Mouse (Mus musculus) G1E (cell line): ENCODE measurements around the gene Jmjd1c. TPM values are rescaled to one million over a fixed set of nuclear protein-coding genes. Genes with fewer than 3 reads are reported as not detected.

Experiments used
- ATAC-seq: 2 replicates; pipeline ENCODE4 v1.8.0; 2016; ENCODE audit warnings: mild to moderate bottlenecking; ENCODE audit not compliant: insufficient number of reproducible peaks, poor library complexity, low FRiP score, severe bottlenecking; ENCODE audit errors: extremely low read depth
- DNase-seq: peaks from one replicate; pipeline ENCODE4 v3.0.0; 2012; ENCODE audit warnings: low spot score
- H3K27me3 ChIP-seq: 2 replicates; pipeline ENCODE4 v1.6.1; 2012; ENCODE audit warnings: mild to moderate bottlenecking, low read length, inconsistent platforms; ENCODE audit not compliant: insufficient read depth
- H3K36me3 ChIP-seq: replicated peaks from 2 replicates; pipeline ENCODE3; 2012; ENCODE audit warnings: mild to moderate bottlenecking, inconsistent platforms
- H3K4me1 ChIP-seq: 2 replicates; pipeline ENCODE4 v1.6.1; 2012; ENCODE audit warnings: low read depth, low read length, inconsistent platforms, mixed read lengths; ENCODE audit not compliant: insufficient read depth
- H3K4me3 ChIP-seq: 2 replicates; pipeline ENCODE4 v1.5.1; 2012; ENCODE audit warnings: low read depth, mild to moderate bottlenecking, inconsistent platforms, low read length, moderate library complexity, mixed read lengths
- H3K9me3 ChIP-seq: replicated peaks from 2 replicates; pipeline ENCODE4 v1.6.1; 2012; ENCODE audit warnings: inconsistent platforms
- CTCF ChIP-seq: IDR thresholded peaks from 2 replicates; pipeline ENCODE4 v1.5.1; 2012; ENCODE audit warnings: low read depth, low read length, inconsistent platforms, mixed read lengths
- GATA1 ChIP-seq: IDR thresholded peaks from 2 replicates; pipeline ENCODE4 v1.6.1; 2012; ENCODE audit warnings: borderline replicate concordance, low read length, inconsistent platforms, mixed read lengths
- GATA2 ChIP-seq: IDR thresholded peaks from 2 replicates; pipeline ENCODE4 v1.6.1; 2012; ENCODE audit warnings: low read depth, low read length, inconsistent platforms, borderline replicate concordance
- POLR2AphosphoS5 ChIP-seq: IDR thresholded peaks from 2 replicates; pipeline ENCODE4 v1.6.1; 2012; ENCODE audit warnings: low read depth, low read length, inconsistent platforms; ENCODE audit not compliant: insufficient replicate concordance
- TAL1 ChIP-seq: conservative IDR thresholded peaks from 2 replicates; pipeline ENCODE4 v1.6.1; 2012; ENCODE audit warnings: low read depth, low read length, inconsistent platforms, mixed read lengths
- polyA plus RNA-seq: library from polyadenylated mRNA; stranded (reverse); fragments of >175 nt; gene quantifications from 2 replicates; pipeline ENCODE4 v1.2.3, GENCODE M21; 2012
- total RNA-seq, 2 experiments: library from RNA; stranded (forward) in 1 of 2; stranded (reverse) in 1 of 2; fragments of 200-1000 nt in 1 of 2; fragments of >200 nt in 1 of 2; fragmentation: Nextera tagmentation in 1 of 2; gene quantifications; 2 replicates each; pipeline ENCODE4 v1.2.3; 2014 to 2017

Gene Jmjd1c
- total and polyA plus RNA-seq, 3 experiments: 9.1 to 184 (median 102) TPM

DNA sequence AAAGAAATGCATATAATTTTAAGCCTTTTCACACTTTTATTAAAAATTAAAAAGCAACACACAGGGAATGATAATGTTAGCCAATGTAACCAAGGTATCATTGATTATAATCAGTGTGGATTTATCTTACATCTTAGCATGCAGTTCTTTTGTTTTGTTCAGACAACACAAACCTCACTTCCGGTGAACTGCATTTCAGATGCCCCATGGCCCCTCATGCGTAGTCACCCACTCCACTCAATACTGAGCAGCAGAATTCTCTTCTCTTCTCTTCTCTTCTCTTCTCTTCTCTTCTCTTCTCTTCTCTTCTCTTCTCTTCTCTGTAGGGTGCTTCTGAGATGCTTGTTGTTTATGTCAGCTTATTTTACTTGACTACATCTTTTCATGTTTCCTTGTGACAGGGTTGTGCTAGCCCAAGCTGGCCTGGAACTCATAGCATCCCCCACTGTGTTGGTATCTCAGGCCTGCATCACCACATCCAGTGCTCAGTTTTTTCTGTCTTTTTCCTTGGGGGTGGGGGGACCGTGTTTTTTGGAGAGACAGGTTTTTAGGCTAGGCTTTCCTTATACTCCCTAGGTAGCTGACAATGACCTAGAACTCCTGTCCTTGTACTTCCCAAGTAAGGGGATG, 88.6 kb downstream of the Jmjd1c start:
- Histone ChIP-seq H3K4me3 (no peak overlapping the region; the same call in 1 of the 2 replicates), H3K4me1 (peaks cover 42% of the 10 kb centered on the region), H3K36me3 (peaks cover 7% of the 10 kb centered on the region), H3K9me3 (no peaks in the 10 kb centered on the region), H3K27me3 (no peaks in the 10 kb centered on the region)
- no peak for DNase-seq
- ATAC-seq: no peak
- TF ChIP-seq TAL1 (no peak), GATA2 (no peak), GATA1 (no peak)

DNA sequence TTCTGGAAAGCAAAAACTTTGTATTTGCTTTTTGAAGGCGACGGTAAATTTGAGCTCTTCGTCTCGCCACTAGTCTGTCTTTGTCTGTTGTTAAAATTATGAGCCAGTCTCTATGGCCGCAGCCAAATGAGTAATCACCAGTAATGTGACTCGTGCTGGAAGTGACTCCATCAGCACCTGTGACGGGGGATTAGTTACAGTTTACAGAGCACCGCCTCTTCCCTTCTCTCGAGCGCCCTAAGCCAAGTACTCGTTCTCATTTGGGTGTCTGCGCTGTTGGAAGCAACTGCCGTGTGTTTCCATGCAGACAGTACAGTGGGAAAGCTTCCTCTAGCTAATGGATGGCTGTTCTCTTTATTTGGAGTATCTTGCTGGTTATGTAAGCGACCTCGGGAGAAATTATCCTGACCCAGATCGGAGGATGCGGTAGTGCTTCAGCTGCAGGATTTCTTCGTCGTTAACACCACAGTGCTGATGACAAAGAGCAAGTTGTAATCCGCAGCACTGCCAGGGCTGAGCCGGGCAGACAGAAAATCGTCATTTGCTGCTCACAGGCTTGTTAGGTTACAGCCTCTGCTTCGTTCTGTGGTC, 89.7 kb downstream of the Jmjd1c start:
- DNase-seq (peak; percentile 44), ATAC-seq (peak; percentile 84)
- Histone ChIP-seq H3K36me3 (peaks cover 12% of the 10 kb centered on the region), H3K27me3 (no peaks in the 10 kb centered on the region), H3K4me1 (peaks cover 41% of the 10 kb centered on the region), H3K4me3 (peak overlapping the region; percentile 74), H3K9me3 (no peaks in the 10 kb centered on the region)
- TF ChIP-seq TAL1 (no peak), GATA2 (no peak), CTCF (no peak), GATA1 (no peak), POLR2AphosphoS5 (no peak)

DNA sequence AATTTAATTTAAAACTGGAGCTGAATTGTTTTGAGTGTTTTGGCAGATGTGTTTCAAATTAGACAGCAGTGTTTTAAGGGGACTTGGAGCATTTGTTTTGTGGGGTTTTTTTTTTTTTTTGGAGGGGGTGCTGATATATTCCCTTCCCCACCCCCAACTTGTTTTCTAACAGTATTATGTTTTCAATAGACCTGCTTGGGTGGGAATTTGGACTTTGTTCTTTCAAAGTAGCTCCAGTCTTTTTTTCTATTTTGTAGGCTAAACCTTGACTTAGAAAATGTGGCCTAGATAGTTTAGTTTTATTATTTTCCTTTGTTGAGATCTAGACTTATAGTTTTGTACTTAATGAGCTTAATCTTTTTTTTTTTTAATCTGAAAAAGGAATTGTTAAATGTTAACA, 90.6 kb downstream of the Jmjd1c start:
- Histone ChIP-seq H3K27me3 (no peaks in the 10 kb centered on the region), H3K4me1 (peaks cover 41% of the 10 kb centered on the region), H3K4me3 (peak overlapping the region; percentile 74), H3K36me3 (peaks cover 20% of the 10 kb centered on the region), H3K9me3 (no peaks in the 10 kb centered on the region)
- DNase-seq (no peak), ATAC-seq (no peak)
- TF ChIP-seq POLR2AphosphoS5 (no peak), CTCF (no peak), GATA1 (no peak), GATA2 (no peak), TAL1 (no peak)

DNA sequence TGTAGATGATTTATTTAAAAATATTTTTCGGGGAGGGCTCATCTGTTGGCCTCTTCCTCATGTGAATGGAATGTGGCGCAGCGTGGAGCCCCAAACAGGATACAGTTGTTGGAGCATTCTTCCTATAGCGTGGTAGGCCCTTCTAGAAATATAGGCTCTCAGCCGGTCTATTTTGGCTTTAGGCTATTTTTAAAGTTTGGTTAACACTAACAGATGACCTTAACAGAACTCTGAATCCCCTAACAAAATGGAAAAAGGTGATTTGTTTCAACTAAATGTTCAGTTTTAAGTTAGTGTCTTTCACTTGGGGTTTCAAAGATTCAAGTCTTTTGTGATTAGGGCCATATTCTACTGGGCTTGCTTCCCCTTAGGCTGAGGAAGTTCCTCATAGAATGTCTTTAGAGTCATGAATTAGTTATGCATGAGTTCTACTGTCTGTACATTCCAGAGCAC, 91.1 kb downstream of the Jmjd1c start:
- DNase-seq (no peak), ATAC-seq (no peak)
- Histone ChIP-seq H3K27me3 (no peaks in the 10 kb centered on the region), H3K4me1 (peaks cover 36% of the 10 kb centered on the region), H3K4me3 (peak overlapping the region; percentile 74), H3K36me3 (peaks cover 25% of the 10 kb centered on the region), H3K9me3 (no peaks in the 10 kb centered on the region)
- no peak for TF ChIP-seq GATA1
- TF ChIP-seq TAL1: no peak
- no peak for TF ChIP-seq GATA2
- no peak for TF ChIP-seq CTCF
- no peak for TF ChIP-seq POLR2AphosphoS5

DNA sequence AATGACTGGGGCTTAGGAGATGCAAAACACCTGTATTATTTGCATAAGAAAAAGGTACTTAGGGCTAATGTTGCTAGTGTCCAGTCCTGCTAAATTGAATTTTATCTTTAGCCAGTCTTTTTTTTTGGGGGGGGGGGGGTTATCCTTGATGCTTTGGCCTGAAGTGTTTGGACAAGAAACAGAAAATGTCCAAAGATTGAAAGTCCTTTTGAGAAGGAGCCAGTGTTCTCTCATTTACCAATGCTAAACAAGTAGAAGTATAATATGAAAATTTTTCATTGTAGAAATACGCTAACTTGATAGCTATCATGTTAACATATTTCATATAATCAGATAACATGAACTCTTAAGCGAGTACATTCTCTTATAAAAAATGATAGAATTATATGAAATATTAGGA, 92.0 kb downstream of the Jmjd1c start:
- peak overlapping the region; percentile 74 for H3K4me3 ChIP-seq

DNA sequence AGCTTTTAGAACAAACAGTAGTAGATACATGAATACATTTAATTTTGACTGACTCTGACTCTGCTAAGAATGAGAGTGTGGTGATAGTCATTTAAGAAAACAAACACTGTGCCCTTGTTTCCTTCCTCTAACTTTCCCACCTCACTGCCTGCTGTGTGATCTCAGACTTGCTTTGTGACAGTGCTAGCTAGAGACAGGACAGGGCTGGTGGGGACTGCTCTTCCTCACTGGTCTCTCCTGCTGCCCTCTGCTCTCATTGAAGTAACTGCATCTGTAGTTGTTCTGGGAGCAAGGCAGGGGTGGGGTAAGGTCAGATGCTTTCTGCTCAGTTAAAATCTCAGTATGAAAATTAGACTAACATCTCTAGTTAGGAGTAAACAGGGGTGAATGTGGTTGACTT, 93.1 kb downstream of the Jmjd1c start:
- H3K4me3 ChIP-seq: peak overlapping the region; percentile 63; the same call in 1 of the 2 replicates
- H3K36me3 ChIP-seq: peaks cover 41% of the 10 kb centered on the region
- no peaks in the 10 kb centered on the region for H3K27me3 ChIP-seq
- H3K4me1 ChIP-seq: peaks cover 37% of the 10 kb centered on the region
- H3K9me3 ChIP-seq: no peaks in the 10 kb centered on the region
- DNase-seq: no peak
- TF ChIP-seq GATA2 (no peak), TAL1 (no peak), CTCF (no peak), GATA1 (no peak), POLR2AphosphoS5 (no peak)
- no peak for ATAC-seq

More for the DNA sequence above, 92.0 kb downstream of the Jmjd1c start:
- ATAC-seq (no peak), DNase-seq (no peak)
- H3K27me3 ChIP-seq: no peaks in the 10 kb centered on the region
- TF ChIP-seq TAL1 (no peak), GATA2 (no peak), CTCF (no peak), GATA1 (no peak), POLR2AphosphoS5 (no peak)
- H3K36me3 ChIP-seq: peaks cover 33% of the 10 kb centered on the region
- H3K9me3 ChIP-seq: no peaks in the 10 kb centered on the region
- H3K4me1 ChIP-seq: peaks cover 36% of the 10 kb centered on the region
